Mouse (Mus musculus) small intestine, adult 10 weeks (tissue): ENCODE results near the gene BB287469. TPM values are rescaled to one million over a fixed set of nuclear protein-coding genes. Genes with fewer than 3 reads are reported as not detected.

Experiments
- polyA plus RNA-seq: library from polyadenylated mRNA; stranded (reverse); fragments of 350-450 nt; fragmentation: Illumina TruSeq; extraction: RNeasy Lipid Tissue Mini Kit (QIAGEN cat#74804); gene quantifications from one replicate; pipeline ENCODE4 v1.2.3, GENCODE M21; 2014; ENCODE audit warnings: low replicate concordance

BB287469 gene
- not detected for polyA plus RNA-seq

GRCm38 (mm10) chr12:87816277-87816676 lies at the start of gene BB287469:
BB287469 (plus strand) TSS chr12:87816577.

GRCm38 (mm10) chr12:87775655-87776054 lies 40.7 kb upstream of the BB287469 start, which contains the start of gene Gm21319:
Gm21319 (minus strand) TSS chr12:87775755.

GRCm38 (mm10) chr12:87795212-87795611 lies 21.2 kb upstream of the BB287469 start, which contains the start of gene Gm21936:
Gm21936 (plus strand) TSS chr12:87795512.

GRCm38 (mm10) chr12:87842239-87842638 lies 25.9 kb downstream of the BB287469 start, which contains the start of gene Gm2001:
Gm2001 (minus strand) TSS chr12:87842339.

Other genes starting within 250 kb of the BB287469 start
- not detected for gene Oog1, start 213.9 kb upstream of the BB287469 start, polyA plus RNA-seq
- not detected for gene Gm4027, start 197.7 kb upstream of the BB287469 start, polyA plus RNA-seq
- not detected for gene Gm16381, start 172.0 kb upstream of the BB287469 start, polyA plus RNA-seq
- not detected for gene Gm21319, start 40.8 kb upstream of the BB287469 start, polyA plus RNA-seq
- gene Gm21936, start 21.1 kb upstream of the BB287469 start, polyA plus RNA-seq: not detected
- gene Gm2001, start 25.8 kb downstream of the BB287469 start, polyA plus RNA-seq: not detected
- gene Gm2016, start 57.5 kb downstream of the BB287469 start, polyA plus RNA-seq: not detected
- not detected for gene Gm2022, start 78.8 kb downstream of the BB287469 start, polyA plus RNA-seq
- gene Gm2035, start 103.3 kb downstream of the BB287469 start, polyA plus RNA-seq: not detected
- gene Gm2042, start 137.5 kb downstream of the BB287469 start, polyA plus RNA-seq: not detected
- not detected for gene Gm2075, start 195.3 kb downstream of the BB287469 start, polyA plus RNA-seq
- not detected for gene Gm6803, start 202.2 kb downstream of the BB287469 start, polyA plus RNA-seq
- not detected for gene Gm2056, start 210.4 kb downstream of the BB287469 start, polyA plus RNA-seq